Mouse (Mus musculus) embryonic facial prominence, embryonic 13.5 days (tissue): ENCODE data around the gene Svep1. TPM values are rescaled to one million over a fixed set of nuclear protein-coding genes. Genes with fewer than 3 reads are reported as not detected.

ENCODE experiments used
- ATAC-seq: fragments of 200-750 bp; cut with Nextera tagmentation; 2 replicates; pipeline ENCODE4 v1.8.0; 2017; ENCODE audit warnings: low read depth; ENCODE audit not compliant: insufficient number of reproducible peaks, insufficient read depth, low FRiP score, low TSS enrichment
- H3K27ac ChIP-seq: fragments of 300-500 bp; sonication (generic); 2 replicates; pipeline ENCODE4 v1.5.1; 2015; ENCODE audit warnings: moderate library complexity, mild to moderate bottlenecking, inconsistent platforms
- H3K27me3 ChIP-seq: fragments of 300-500 bp; sonication (generic); 2 replicates; pipeline ENCODE4 v1.6.1; 2015; ENCODE audit warnings: mild to moderate bottlenecking, inconsistent platforms
- H3K36me3 ChIP-seq: fragments of 300-500 bp; sonication (generic); 2 replicates; pipeline ENCODE4 v1.6.1; 2015; ENCODE audit warnings: mild to moderate bottlenecking, inconsistent platforms
- H3K4me1 ChIP-seq: fragments of 300-500 bp; sonication (generic); 2 replicates; pipeline ENCODE4 v1.6.1; 2015; ENCODE audit warnings: inconsistent platforms
- H3K4me2 ChIP-seq: fragments of 300-500 bp; sonication (generic); 2 replicates; pipeline ENCODE4 v1.6.1; 2015; ENCODE audit warnings: moderate library complexity, mild to moderate bottlenecking, inconsistent platforms
- H3K4me3 ChIP-seq: fragments of 300-500 bp; sonication (generic); 2 replicates; pipeline ENCODE4 v1.5.1; 2015; ENCODE audit warnings: mild to moderate bottlenecking, inconsistent platforms
- H3K9ac ChIP-seq: fragments of 300-500 bp; sonication (generic); 2 replicates; pipeline ENCODE4 v1.6.1; 2015; ENCODE audit warnings: mild to moderate bottlenecking, inconsistent platforms
- H3K9me3 ChIP-seq: fragments of 300-500 bp; sonication (generic); 2 replicates; pipeline ENCODE4 v1.6.1; 2016; ENCODE audit warnings: inconsistent platforms
- WGBS: fragments of 180-500 bp; shearing (Covaris S2); methylation state at CpG from one replicate; pipeline ENCODE4 v1.1.7; 2015; ENCODE audit warnings: mixed read lengths; 5-methylcytosine and 5-hydroxymethylcytosine counted together
- polyA plus RNA-seq: library from polyadenylated mRNA; unstranded; fragments of >200 nt; fragmentation: Nextera tagmentation; extraction: Ambion mirVana; gene quantifications from 2 replicates; pipeline ENCODE4 v1.2.1, GENCODE M21; 2015

Gene Svep1
- polyA plus RNA-seq, 1 experiment from 2014 or later = 11.0 TPM

GRCm38 (mm10) chr4:58197230-58197629 is 9.4 kb downstream of the Svep1 start:
- Histone ChIP-seq H3K4me3 (no peak overlapping the region), H3K36me3 (peaks cover 8% of the 10 kb centered on the region; the same call in 1 of the 2 replicates), H3K9me3 (peaks cover 7% of the 10 kb centered on the region; the same call in 1 of the 2 replicates), H3K27ac (no peak overlapping the region), H3K4me1 (peaks cover 14% of the 10 kb centered on the region; the same call in 1 of the 2 replicates), H3K9ac (no peak overlapping the region), H3K4me2 (no peak overlapping the region), H3K27me3 (no peaks in the 10 kb centered on the region)
- 75% methylated on average over 4 of the region's 4 CpGs for WGBS
- no peak for ATAC-seq

- 73% methylated on average over 4 of the region's 4 CpGs for WGBS
- Histone ChIP-seq H3K36me3 (peaks cover 8% of the 10 kb centered on the region; the same call in 1 of the 2 replicates), H3K4me1 (peaks cover 14% of the 10 kb centered on the region; the same call in 1 of the 2 replicates), H3K27ac (no peak overlapping the region), H3K27me3 (no peaks in the 10 kb centered on the region), H3K4me2 (no peak overlapping the region), H3K4me3 (no peak overlapping the region), H3K9ac (no peak overlapping the region), H3K9me3 (peaks cover 7% of the 10 kb centered on the region; the same call in 1 of the 2 replicates)
- no peak for ATAC-seq
These were observed 9.9 kb downstream of the Svep1 start for GRCm38 (mm10) chr4:58196795-58197194.

GRCm38 (mm10) chr4:58195936-58196335 is 10.7 kb downstream of the Svep1 start:
- no peak for ATAC-seq
- Histone ChIP-seq H3K9me3 (peaks cover 7% of the 10 kb centered on the region; the same call in 1 of the 2 replicates), H3K27ac (no peak overlapping the region), H3K4me3 (no peak overlapping the region), H3K9ac (no peak overlapping the region), H3K4me1 (peaks cover 14% of the 10 kb centered on the region; the same call in 1 of the 2 replicates), H3K27me3 (no peaks in the 10 kb centered on the region), H3K4me2 (no peak overlapping the region), H3K36me3 (peaks cover 8% of the 10 kb centered on the region; the same call in 1 of the 2 replicates)
- 83% methylated on average over 2 of the region's 2 CpGs for WGBS

GRCm38 (mm10) chr4:58189281-58189680 is 17.4 kb downstream of the Svep1 start:
- 0 out of 2 replicates have a peak, but pooled peaks cover 3% of the 10 kb centered on the region for H3K4me1 ChIP-seq
- H3K4me2 ChIP-seq = no peak overlapping the region
- 43% methylated on average over 5 of the region's 5 CpGs for WGBS
- no peak overlapping the region for H3K4me3 ChIP-seq
- no peaks in the 10 kb centered on the region for H3K36me3 ChIP-seq
- H3K9me3 ChIP-seq = no peaks in the 10 kb centered on the region
- H3K9ac ChIP-seq = no peak overlapping the region
- ATAC-seq = no peak
- H3K27ac ChIP-seq = no peak overlapping the region
- no peaks in the 10 kb centered on the region for H3K27me3 ChIP-seq

- Histone ChIP-seq H3K9ac (no peak overlapping the region), H3K4me1 (peaks cover 6% of the 10 kb centered on the region), H3K27ac (no peak overlapping the region), H3K36me3 (no peaks in the 10 kb centered on the region), H3K4me3 (no peak overlapping the region), H3K9me3 (no peaks in the 10 kb centered on the region), H3K4me2 (no peak overlapping the region), H3K27me3 (no peaks in the 10 kb centered on the region)
- WGBS = 69% methylated on average over 3 of the region's 3 CpGs
- ATAC-seq = no peak
These were observed 21.3 kb downstream of the Svep1 start for GRCm38 (mm10) chr4:58185401-58185800.

GRCm38 (mm10) chr4:58184681-58185341 is 21.8 kb downstream of the Svep1 start:
- H3K9ac ChIP-seq = no peak overlapping the region
- WGBS = 55% methylated on average over 5 of the region's 5 CpGs

GRCm38 (mm10) chr4:58183897-58184296 is 22.8 kb downstream of the Svep1 start:
- Histone ChIP-seq H3K27ac (0 out of 2 replicates have a peak overlapping the region, but pooled peaks have one; percentile 2), H3K36me3 (no peaks in the 10 kb centered on the region), H3K9ac (no peak overlapping the region), H3K4me1 (peaks cover 9% of the 10 kb centered on the region), H3K27me3 (no peaks in the 10 kb centered on the region), H3K9me3 (no peaks in the 10 kb centered on the region), H3K4me2 (no peak overlapping the region), H3K4me3 (no peak overlapping the region)
- 76% methylated on average over 4 of the region's 4 CpGs for WGBS
- no peak for ATAC-seq

More at GRCm38 (mm10) chr4:58184681-58185341, 21.8 kb downstream of the Svep1 start:
- Histone ChIP-seq H3K9me3 (no peaks in the 10 kb centered on the region), H3K4me2 (no peak overlapping the region), H3K27me3 (no peaks in the 10 kb centered on the region), H3K27ac (no peak overlapping the region), H3K36me3 (no peaks in the 10 kb centered on the region), H3K4me3 (no peak overlapping the region), H3K4me1 (peaks cover 6% of the 10 kb centered on the region)
- ATAC-seq = no peak

GRCm38 (mm10) chr4:58178489-58178888 is 28.2 kb downstream of the Svep1 start:
- no peak overlapping the region for H3K9ac ChIP-seq
- 73% methylated on average over 6 of the region's 6 CpGs for WGBS
- no peak for ATAC-seq
- no peaks in the 10 kb centered on the region for H3K27me3 ChIP-seq
- H3K4me2 ChIP-seq = no peak overlapping the region
- peaks cover 14% of the 10 kb centered on the region for H3K36me3 ChIP-seq
- no peaks in the 10 kb centered on the region for H3K9me3 ChIP-seq
- H3K4me3 ChIP-seq = no peak overlapping the region
- H3K27ac ChIP-seq = no peak overlapping the region
- H3K4me1 ChIP-seq = peaks cover 8% of the 10 kb centered on the region

- Histone ChIP-seq H3K4me3 (no peak overlapping the region), H3K9ac (no peak overlapping the region), H3K27me3 (no peaks in the 10 kb centered on the region), H3K9me3 (no peaks in the 10 kb centered on the region), H3K4me2 (no peak overlapping the region), H3K27ac (no peak overlapping the region), H3K4me1 (peaks cover 4% of the 10 kb centered on the region; the same call in 1 of the 2 replicates), H3K36me3 (peaks cover 14% of the 10 kb centered on the region)
- ATAC-seq = no peak
- WGBS = 90% methylated on average over 15 of the region's 15 CpGs
These were observed 29.4 kb downstream of the Svep1 start for GRCm38 (mm10) chr4:58177256-58177655.

- H3K9me3 ChIP-seq = no peaks in the 10 kb centered on the region
- no peaks in the 10 kb centered on the region for H3K27me3 ChIP-seq
- no peak overlapping the region for H3K27ac ChIP-seq
- ATAC-seq = no peak
- H3K4me2 ChIP-seq = no peak overlapping the region
- H3K36me3 ChIP-seq = peaks cover 14% of the 10 kb centered on the region
- H3K9ac ChIP-seq = no peak overlapping the region
- 83% methylated on average over 4 of the region's 4 CpGs for WGBS
- H3K4me3 ChIP-seq = no peak overlapping the region
- peaks cover 14% of the 10 kb centered on the region for H3K4me1 ChIP-seq
These were observed 32.1 kb downstream of the Svep1 start for GRCm38 (mm10) chr4:58174435-58174987.

GRCm38 (mm10) chr4:58173401-58173800 is 33.3 kb downstream of the Svep1 start:
- H3K9me3 ChIP-seq = no peaks in the 10 kb centered on the region
- H3K4me1 ChIP-seq = peaks cover 12% of the 10 kb centered on the region; the same call in 1 of the 2 replicates
- H3K36me3 ChIP-seq = peaks cover 14% of the 10 kb centered on the region
- H3K4me3 ChIP-seq = no peak overlapping the region
- no peak overlapping the region for H3K4me2 ChIP-seq
- WGBS = 63% methylated on average over 6 of the region's 6 CpGs
- no peaks in the 10 kb centered on the region for H3K27me3 ChIP-seq
- H3K9ac ChIP-seq = no peak overlapping the region
- ATAC-seq = no peak
- no peak overlapping the region for H3K27ac ChIP-seq

GRCm38 (mm10) chr4:58170430-58170829 is 36.2 kb downstream of the Svep1 start:
- peaks cover 12% of the 10 kb centered on the region; the same call in 1 of the 2 replicates for H3K4me1 ChIP-seq
- H3K36me3 ChIP-seq = peaks cover 6% of the 10 kb centered on the region
- WGBS = 53% methylated on average over 5 of the region's 5 CpGs
- no peak overlapping the region for H3K27ac ChIP-seq
- no peak for ATAC-seq
- no peaks in the 10 kb centered on the region for H3K9me3 ChIP-seq
- no peaks in the 10 kb centered on the region for H3K27me3 ChIP-seq
- H3K9ac ChIP-seq = no peak overlapping the region
- H3K4me2 ChIP-seq = no peak overlapping the region
- H3K4me3 ChIP-seq = no peak overlapping the region
